Mouse (Mus musculus): ENCODE measurements at regions not wholly inside any gene's neighbourhood (a gene's known extent, or its start where the extent isn't known, plus 50 kb on each side); places are given as distances from the start of the nearest gene placed in this dataset.
A peak's percentile ranks its signal among the peaks of the same experiment; 100 is the strongest.

GRCm38 (mm10) chr6:51766482-51766881, 242.8 kb downstream of the Snx10 start:
- ATAC-seq: no peak
- H3K27me3 ChIP-seq (replicated peaks): peaks cover 52% of the 10 kb centered on the region
- no peak overlapping the region for H3K9ac ChIP-seq
- H3K9me3 ChIP-seq (replicated peaks): no peaks in the 10 kb centered on the region
- H3K36me3 ChIP-seq: no peaks in the 10 kb centered on the region
- H3K4me3 ChIP-seq: no peak overlapping the region
- no peak overlapping the region for H3K27ac ChIP-seq
- WGBS (ENCODE audit: insufficient replicate concordance): 37% methylated on average over 3 of the region's 3 CpGs
- H3K4me2 ChIP-seq: no peak overlapping the region
- peaks cover 7% of the 10 kb centered on the region; the same call in 1 of the 2 replicates for H3K4me1 ChIP-seq

- H3K27ac ChIP-seq: no peak overlapping the region
- no peak overlapping the region for H3K4me3 ChIP-seq
- H3K4me2 ChIP-seq: peak overlapping the region; percentile 27
- H3K9me3 ChIP-seq (replicated peaks): no peaks in the 10 kb centered on the region
- H3K9ac ChIP-seq: no peak overlapping the region
- peak; percentile 49 for ATAC-seq
- no peaks in the 10 kb centered on the region for H3K36me3 ChIP-seq
- WGBS (ENCODE audit: insufficient replicate concordance): 10% methylated on average over 15 of the region's 15 CpGs
- peaks cover 7% of the 10 kb centered on the region; the same call in 1 of the 2 replicates for H3K4me1 ChIP-seq
- H3K27me3 ChIP-seq (replicated peaks): peaks cover 42% of the 10 kb centered on the region
Observed at GRCm38 (mm10) chr6:51767582-51768341, 244.1 kb downstream of the Snx10 start.

GRCm38 (mm10) chr6:51771001-51771400, 241.3 kb downstream of the Skap2 start:
- WGBS (ENCODE audit: insufficient replicate concordance): 68% methylated on average over 9 of the region's 9 CpGs
- H3K4me3 ChIP-seq: no peak overlapping the region
- H3K27ac ChIP-seq: no peak overlapping the region
- no peaks in the 10 kb centered on the region for H3K9me3 ChIP-seq (replicated peaks)
- peaks cover 7% of the 10 kb centered on the region; the same call in 1 of the 2 replicates for H3K4me1 ChIP-seq
- no peak for ATAC-seq
- no peak overlapping the region for H3K9ac ChIP-seq
- H3K4me2 ChIP-seq: no peak overlapping the region
- H3K36me3 ChIP-seq: no peaks in the 10 kb centered on the region
- peaks cover 26% of the 10 kb centered on the region for H3K27me3 ChIP-seq (replicated peaks)

GRCm38 (mm10) chr6:51771424-51771823, 240.9 kb downstream of the Skap2 start:
- WGBS (ENCODE audit: insufficient replicate concordance): 66% methylated on average over 11 of the region's 11 CpGs
- no peak for ATAC-seq
- Histone ChIP-seq H3K4me1 (peaks cover 7% of the 10 kb centered on the region; the same call in 1 of the 2 replicates), H3K27ac (no peak overlapping the region), H3K27me3 (replicated peaks) (peaks cover 22% of the 10 kb centered on the region), H3K4me2 (no peak overlapping the region), H3K9ac (no peak overlapping the region), H3K4me3 (no peak overlapping the region), H3K36me3 (no peaks in the 10 kb centered on the region), H3K9me3 (replicated peaks) (no peaks in the 10 kb centered on the region)

GRCm38 (mm10) chr6:51774771-51775170, 237.6 kb downstream of the Skap2 start:
- Histone ChIP-seq H3K4me2 (no peak overlapping the region), H3K9me3 (replicated peaks) (no peaks in the 10 kb centered on the region), H3K4me1 (no peaks in the 10 kb centered on the region), H3K36me3 (no peaks in the 10 kb centered on the region), H3K27me3 (replicated peaks) (0 out of 2 replicates have a peak, but pooled peaks cover 4% of the 10 kb centered on the region), H3K9ac (no peak overlapping the region), H3K4me3 (no peak overlapping the region), H3K27ac (no peak overlapping the region)
- no peak for ATAC-seq
- 61% methylated on average over 3 of the region's 3 CpGs for WGBS (ENCODE audit: insufficient replicate concordance)

- ATAC-seq: no peak
- Histone ChIP-seq H3K9me3 (replicated peaks) (no peaks in the 10 kb centered on the region), H3K36me3 (no peaks in the 10 kb centered on the region), H3K4me2 (no peak overlapping the region), H3K9ac (no peak overlapping the region), H3K4me1 (no peaks in the 10 kb centered on the region), H3K27me3 (replicated peaks) (0 out of 2 replicates have a peak, but pooled peaks cover 13% of the 10 kb centered on the region), H3K27ac (no peak overlapping the region), H3K4me3 (no peak overlapping the region)
- 56% methylated on average over 3 of the region's 3 CpGs for WGBS (ENCODE audit: insufficient replicate concordance)
Observed at GRCm38 (mm10) chr6:51785615-51786014, 226.7 kb downstream of the Skap2 start.

- H3K27me3 ChIP-seq (replicated peaks): 0 out of 2 replicates have a peak, but pooled peaks cover 13% of the 10 kb centered on the region
Observed at GRCm38 (mm10) chr6:51786836-51787235, 225.5 kb downstream of the Skap2 start.

GRCm38 (mm10) chr6:51788156-51788555, 224.2 kb downstream of the Skap2 start:
- H3K4me3 ChIP-seq: no peak overlapping the region
- H3K9me3 ChIP-seq (replicated peaks): no peaks in the 10 kb centered on the region
- no peak overlapping the region for H3K9ac ChIP-seq
- 68% methylated on average over 9 of the region's 9 CpGs for WGBS (ENCODE audit: insufficient replicate concordance)
- H3K27me3 ChIP-seq (replicated peaks): 0 out of 2 replicates have a peak, but pooled peaks cover 2% of the 10 kb centered on the region
- H3K4me2 ChIP-seq: no peak overlapping the region
- ATAC-seq: no peak
- H3K36me3 ChIP-seq: no peaks in the 10 kb centered on the region
- H3K4me1 ChIP-seq: no peaks in the 10 kb centered on the region
- H3K27ac ChIP-seq: no peak overlapping the region

More at GRCm38 (mm10) chr6:51786836-51787235, 225.5 kb downstream of the Skap2 start:
- no peak for ATAC-seq
- Histone ChIP-seq H3K9ac (no peak overlapping the region), H3K4me3 (no peak overlapping the region), H3K4me2 (no peak overlapping the region), H3K27ac (no peak overlapping the region), H3K36me3 (no peaks in the 10 kb centered on the region), H3K4me1 (no peaks in the 10 kb centered on the region), H3K9me3 (replicated peaks) (no peaks in the 10 kb centered on the region)
- 73% methylated on average over 3 of the region's 3 CpGs for WGBS (ENCODE audit: insufficient replicate concordance)

GRCm38 (mm10) chr6:51790293-51790692, 222.1 kb downstream of the Skap2 start:
- WGBS (ENCODE audit: insufficient replicate concordance): 70% methylated on average over 5 of the region's 5 CpGs
- ATAC-seq: no peak
- H3K36me3 ChIP-seq: no peaks in the 10 kb centered on the region
- H3K9me3 ChIP-seq (replicated peaks): no peaks in the 10 kb centered on the region
- 0 out of 2 replicates have a peak, but pooled peaks cover 3% of the 10 kb centered on the region for H3K27me3 ChIP-seq (replicated peaks)
- no peak overlapping the region for H3K4me2 ChIP-seq
- H3K4me3 ChIP-seq: no peak overlapping the region
- H3K4me1 ChIP-seq: no peaks in the 10 kb centered on the region
- H3K27ac ChIP-seq: no peak overlapping the region
- H3K9ac ChIP-seq: no peak overlapping the region

- no peak overlapping the region for H3K27ac ChIP-seq
- no peak overlapping the region for H3K4me3 ChIP-seq
- H3K9ac ChIP-seq: no peak overlapping the region
- 77% methylated on average over 7 of the region's 7 CpGs for WGBS (ENCODE audit: insufficient replicate concordance)
- H3K9me3 ChIP-seq (replicated peaks): no peaks in the 10 kb centered on the region
- ATAC-seq: no peak
- H3K4me2 ChIP-seq: no peak overlapping the region
- 0 out of 2 replicates have a peak, but pooled peaks cover 3% of the 10 kb centered on the region for H3K27me3 ChIP-seq (replicated peaks)
- H3K36me3 ChIP-seq: no peaks in the 10 kb centered on the region
- H3K4me1 ChIP-seq: no peaks in the 10 kb centered on the region
Observed at GRCm38 (mm10) chr6:51790693-51791092, 221.7 kb downstream of the Skap2 start.

GRCm38 (mm10) chr6:51795300-51795699, 217.0 kb downstream of the Skap2 start:
- no peak overlapping the region for H3K27ac ChIP-seq
- H3K27me3 ChIP-seq (replicated peaks): 0 out of 2 replicates have a peak, but pooled peaks cover 3% of the 10 kb centered on the region
- ATAC-seq: no peak
- no peak overlapping the region for H3K9ac ChIP-seq
- no peak overlapping the region for H3K4me2 ChIP-seq
- 28% methylated on average over 4 of the region's 4 CpGs for WGBS (ENCODE audit: insufficient replicate concordance)
- H3K4me1 ChIP-seq: no peaks in the 10 kb centered on the region
- no peaks in the 10 kb centered on the region for H3K36me3 ChIP-seq
- H3K4me3 ChIP-seq: no peak overlapping the region
- no peaks in the 10 kb centered on the region for H3K9me3 ChIP-seq (replicated peaks)

GRCm38 (mm10) chr6:51798577-51799240, 213.6 kb downstream of the Skap2 start:
- WGBS (ENCODE audit: insufficient replicate concordance): 73% methylated on average over 12 of the region's 12 CpGs
- H3K27me3 ChIP-seq (replicated peaks): no peaks in the 10 kb centered on the region

More at GRCm38 (mm10) chr6:51798577-51799240, 213.6 kb downstream of the Skap2 start:
- no peak overlapping the region for H3K4me3 ChIP-seq
- no peaks in the 10 kb centered on the region for H3K36me3 ChIP-seq
- H3K4me1 ChIP-seq: no peaks in the 10 kb centered on the region
- ATAC-seq: no peak
- H3K9me3 ChIP-seq (replicated peaks): no peaks in the 10 kb centered on the region
- no peak overlapping the region for H3K9ac ChIP-seq
- H3K27ac ChIP-seq: no peak overlapping the region
- H3K4me2 ChIP-seq: no peak overlapping the region
